Mouse (Mus musculus) testis, adult 2 months (tissue): ENCODE results near the gene AC131692.1. TPM values are rescaled to one million over a fixed set of nuclear protein-coding genes. Genes with fewer than 3 reads are reported as not detected.
A peak's percentile ranks its signal among the peaks of the same experiment; 100 is the strongest.
"Not testable (repeated sequence)": the region's sequence is repeated elsewhere in the genome, so short reads cannot be mapped to it uniquely, and the experiment has no call there.

ENCODE experiments used
- H3K27ac ChIP-seq: fragments of 200-500 bp; 2 replicates; pipeline ENCODE4 v1.5.1; 2012; ENCODE audit warnings: low read depth, low read length; ENCODE audit not compliant: control insufficient read depth, insufficient read depth
- H3K27me3 ChIP-seq: fragments of 200-500 bp; 2 replicates; pipeline ENCODE4 v1.6.1; 2012; ENCODE audit warnings: mild to moderate bottlenecking, low read length, moderate library complexity; ENCODE audit not compliant: control insufficient read depth, insufficient read depth
- H3K36me3 ChIP-seq: fragments of 200-500 bp; 2 replicates; pipeline ENCODE4 v1.6.1; 2012; ENCODE audit warnings: mild to moderate bottlenecking, low read length; ENCODE audit not compliant: control insufficient read depth, insufficient read depth
- H3K4me1 ChIP-seq: fragments of 200-500 bp; 2 replicates; pipeline ENCODE4 v1.6.1; 2012; ENCODE audit warnings: low read length; ENCODE audit not compliant: control insufficient read depth, insufficient read depth
- H3K4me3 ChIP-seq: fragments of 200-500 bp; 2 replicates; pipeline ENCODE4 v1.5.1; 2012; ENCODE audit warnings: low read depth, mild to moderate bottlenecking, low read length, moderate library complexity, mixed read lengths; ENCODE audit not compliant: control insufficient read depth
- CTCF ChIP-seq: fragments of 200-500 bp; IDR thresholded peaks from 2 replicates; pipeline ENCODE4 v1.5.1; 2012; ENCODE audit warnings: low read depth, mild to moderate bottlenecking, inconsistent platforms, low read length, moderate library complexity; ENCODE audit not compliant: control insufficient read depth, insufficient read depth, insufficient replicate concordance
- POLR2A ChIP-seq: fragments of 200-500 bp; IDR thresholded peaks from 2 replicates; pipeline ENCODE4 v1.6.1; 2012; ENCODE audit warnings: low read depth, mild to moderate bottlenecking, inconsistent platforms, low read length, moderate library complexity; ENCODE audit not compliant: control insufficient read depth
- polyA plus RNA-seq: library from polyadenylated mRNA; depleted of rRNA; stranded (reverse); fragments of >200 nt; gene quantifications from 2 replicates; pipeline ENCODE4 v1.2.3, GENCODE M21; 2012

The AC131692.1 gene
- polyA plus RNA-seq, 1 experiment = 78.6 TPM

DNA sequence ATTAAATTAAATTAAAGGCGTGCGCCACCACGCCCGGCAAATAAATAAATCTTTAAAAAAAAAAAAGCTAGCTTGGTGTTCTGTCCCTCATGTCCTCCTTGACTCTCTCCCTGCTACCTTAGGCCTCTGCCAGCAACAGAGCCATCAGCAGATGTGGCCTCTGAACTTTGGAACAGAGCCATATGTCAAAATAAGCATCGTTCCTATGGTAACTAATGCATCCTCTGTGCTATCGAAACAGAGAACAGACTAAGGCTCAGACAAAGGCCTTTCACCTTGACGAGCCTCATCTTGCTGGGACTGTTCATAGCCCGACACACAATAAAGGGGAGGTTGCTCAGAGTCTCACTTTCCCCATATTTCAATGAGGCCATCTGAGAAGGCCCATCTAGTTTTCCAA lies 29.1 kb downstream of the AC131692.1 start:
- peaks cover 9% of the 10 kb centered on the region for H3K4me1 ChIP-seq
- no peak overlapping the region; the same call in 1 of the 2 replicates for H3K27ac ChIP-seq
- no peaks in the 10 kb centered on the region for H3K36me3 ChIP-seq
- H3K27me3 ChIP-seq = no peaks in the 10 kb centered on the region
- H3K4me3 ChIP-seq = no peak overlapping the region
- TF ChIP-seq CTCF (no peak), POLR2A (no peak)

DNA sequence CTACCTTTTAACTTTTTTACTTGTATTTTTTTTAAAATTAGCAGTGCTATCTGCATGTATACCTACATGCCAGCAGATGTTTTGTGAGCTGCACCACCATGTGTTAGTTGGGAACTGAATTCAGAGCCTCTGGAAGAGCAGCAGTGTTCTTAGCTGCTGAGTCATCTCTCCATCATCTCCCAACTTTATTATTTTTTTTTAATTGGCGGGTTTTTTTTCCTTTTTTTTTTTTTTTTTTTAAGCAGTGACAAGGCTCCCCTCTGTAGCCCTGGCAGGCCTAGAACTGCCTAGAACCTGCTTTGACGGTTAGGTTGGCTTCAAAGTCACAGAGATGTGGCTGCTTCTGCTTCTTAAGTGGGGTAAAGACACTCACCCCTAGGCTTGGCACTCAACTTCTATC lies 30.7 kb downstream of the AC131692.1 start:
- Histone ChIP-seq H3K27me3 (no peaks in the 10 kb centered on the region), H3K4me1 (peaks cover 3% of the 10 kb centered on the region; the same call in 1 of the 2 replicates), H3K36me3 (no peaks in the 10 kb centered on the region), H3K27ac (no peak overlapping the region), H3K4me3 (no peak overlapping the region)
- TF ChIP-seq POLR2A = no peak
- no peak for TF ChIP-seq CTCF

- Histone ChIP-seq H3K36me3 (no peaks in the 10 kb centered on the region), H3K4me1 (peaks cover 3% of the 10 kb centered on the region; the same call in 1 of the 2 replicates), H3K27me3 (no peaks in the 10 kb centered on the region), H3K27ac (no peak overlapping the region), H3K4me3 (no peak overlapping the region)
- TF ChIP-seq POLR2A (no peak), CTCF (no peak; the same call in 1 of the 2 replicates)
Observed at GRCm38 (mm10) chr19:6126289-6126688, 32.1 kb downstream of the AC131692.1 start.

GRCm38 (mm10) chr19:6126789-6127580 lies 32.8 kb downstream of the AC131692.1 start:
- TF ChIP-seq CTCF (no peak), POLR2A (no peak)
- H3K27me3 ChIP-seq = no peaks in the 10 kb centered on the region
- no peaks in the 10 kb centered on the region for H3K36me3 ChIP-seq

GRCm38 (mm10) chr19:6127760-6128341 lies 33.6 kb downstream of the AC131692.1 start, which contains the start of gene Snx15:
Snx15 (minus strand) TSS chr19:6128304.
- Histone ChIP-seq H3K36me3 (no peaks in the 10 kb centered on the region), H3K4me3 (peak within 1 kb of the TSS; percentile 82), H3K27me3 (no peaks in the 10 kb centered on the region), H3K27ac (peak within 1 kb of the TSS; percentile 82), H3K4me1 (no peaks in the 10 kb centered on the region)
- TF ChIP-seq POLR2A (peak; percentile 58), CTCF (no peak)

More at GRCm38 (mm10) chr19:6126789-6127580, 32.8 kb downstream of the AC131692.1 start:
- Histone ChIP-seq H3K4me3 (peak overlapping the region; percentile 82), H3K4me1 (peaks cover under 1% of the 10 kb centered on the region; the same call in 1 of the 2 replicates), H3K27ac (peak overlapping the region; percentile 22; the same call in 1 of the 2 replicates)

DNA sequence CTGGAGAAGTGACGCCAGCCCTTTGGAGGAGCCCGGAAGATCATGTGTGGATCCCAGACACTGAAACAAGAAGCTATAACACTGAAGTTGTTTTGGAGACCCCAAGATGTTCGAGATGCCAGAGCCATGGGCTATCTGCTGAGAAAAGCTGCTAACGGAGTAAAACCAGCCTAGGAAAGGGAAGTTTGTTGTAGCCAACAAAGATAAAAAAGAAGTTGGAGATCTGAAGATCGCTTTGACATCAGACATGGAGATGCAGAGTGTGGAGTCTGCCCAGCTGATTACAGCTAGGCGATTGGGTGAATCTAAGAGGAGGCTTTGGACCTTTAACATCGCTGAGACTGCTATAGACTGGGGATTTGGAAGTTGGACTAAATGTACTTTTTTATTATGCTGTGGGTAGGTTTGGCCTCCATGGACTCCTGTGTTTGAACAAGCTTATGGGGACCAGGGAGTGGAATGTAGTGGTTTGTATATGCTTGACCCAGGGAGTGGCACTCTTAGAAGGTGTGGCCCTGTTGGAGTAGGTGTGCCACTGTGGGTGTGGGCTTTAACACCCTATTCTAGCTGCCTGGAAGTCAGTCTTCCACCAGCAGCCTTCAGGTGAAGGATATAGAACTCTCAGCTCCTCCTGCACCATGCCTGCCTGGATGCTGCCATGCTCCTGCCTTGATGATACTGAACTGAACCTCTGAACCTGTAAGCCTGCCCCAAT lies 36.4 kb downstream of the AC131692.1 start:
- not testable (repeated sequence) for H3K27me3 ChIP-seq, H3K4me3 ChIP-seq, H3K36me3 ChIP-seq

More for the DNA sequence above, 36.4 kb downstream of the AC131692.1 start:
- not testable (repeated sequence) for H3K4me1 ChIP-seq, H3K27ac ChIP-seq
